In genomic region chr17:86336652-86337073, GRCm38 (mm10) we compare ENCODE assay signal across 8 mouse cellular contexts.
A peak's percentile ranks its signal among the peaks of the same experiment; 100 is the strongest.
DNase-seq lines count a peak whose midpoint lies in the region; ATAC-seq and TF ChIP-seq lines count a peak whose summit lies in the region.

No protein-coding gene starts in this region.

- intact Hi-C loops in heart, adult 2 months (cut with DNase I): no loop called here
- intact Hi-C loops in heart, postnatal 10 days (cut with DNase I): no loop called here

- no peak for TF ChIP-seq POLR2A in heart, adult 2 months (IDR thresholded peaks at IDR 0.05; ENCODE audit: insufficient read depth, low read depth, low read length)

- peaks cover 3% of the 10 kb centered on the region for H3K79me2 ChIP-seq in heart, adult 2 months (replicated peaks; ENCODE audit: control insufficient read depth, insufficient read depth, low read length)

- no peak for ATAC-seq in kidney, postnatal 0 days (replicated peaks; ENCODE audit: low FRiP score, low read depth)

- no peaks in the 10 kb centered on the region for H3K27me3 ChIP-seq in heart, adult 2 months (ENCODE audit: control insufficient read depth, insufficient read depth, low read length)
- no peaks in the 10 kb centered on the region for H3K27me3 ChIP-seq in kidney, postnatal 0 days (ENCODE audit: insufficient read depth, low read length)

- no peak overlapping the region for H3K4me3 ChIP-seq in heart, adult 2 months
- H3K4me3 ChIP-seq in kidney, postnatal 0 days (replicated peaks; ENCODE audit: low read depth, low read length): no peak overlapping the region

- DNase-seq in heart, adult 2 months: peak in 1 of 2 experiments; percentile 44
- no peak for DNase-seq in heart, postnatal 10 days
- DNase-seq in CD8-positive naive resting alpha-beta T cell, adult 2 months (ENCODE audit: low read depth in 2 of 2, low spot score in 2 of 2): peak; percentile 15 to 18
- peak; percentile 52 for DNase-seq in kidney, postnatal 0 days (ENCODE audit: low spot score)
- peak; percentile 26 to 55 for DNase-seq in natural killer cell, adult 2 months (ENCODE audit: low spot score in 2 of 2)
- no peak for DNase-seq in urinary bladder, postnatal 10 days (ENCODE audit: low spot score)
- no peak for DNase-seq in gastrocnemius, adult 8-10 months (ENCODE audit: low spot score in 2 of 2)
- DNase-seq in gastrocnemius, adult 18-20 months (ENCODE audit: low spot score): no peak

- peaks cover 17% of the 10 kb centered on the region for H3K4me1 ChIP-seq in heart, adult 2 months (ENCODE audit: control insufficient read depth, insufficient read depth, low read length)
- peaks cover 10% of the 10 kb centered on the region; the same call in 1 of the 2 replicates for H3K4me1 ChIP-seq in kidney, postnatal 0 days (replicated peaks; ENCODE audit: insufficient read depth, low read length)

- H3K36me3 ChIP-seq in heart, adult 2 months (ENCODE audit: control insufficient read depth, insufficient read depth, low read length): no peaks in the 10 kb centered on the region
- H3K36me3 ChIP-seq in kidney, postnatal 0 days (ENCODE audit: insufficient read depth, low read length): no peaks in the 10 kb centered on the region

- no peak for TF ChIP-seq CTCF in heart, adult 2 months (IDR thresholded peaks at IDR 0.05)
- no peak for TF ChIP-seq CTCF in kidney, postnatal 0 days (IDR thresholded peaks at IDR 0.05; ENCODE audit: low read depth)

- WGBS in heart, adult 2 months: 45% methylated on average over 4 of the region's 4 CpGs
- WGBS in kidney, postnatal 0 days: 31% methylated on average over 4 of the region's 4 CpGs

- no peak overlapping the region for H3K9ac ChIP-seq in heart, adult 2 months (ENCODE audit: low read depth, low read length)
- no peak overlapping the region for H3K9ac ChIP-seq in kidney, postnatal 0 days (ENCODE audit: low read depth, low read length)

- H3K9me3 ChIP-seq in kidney, postnatal 0 days (replicated peaks; ENCODE audit: low read length): no peaks in the 10 kb centered on the region

- H3K4me2 ChIP-seq in kidney, postnatal 0 days (ENCODE audit: low read length): no peak overlapping the region

- TF ChIP-seq EP300 in heart, adult 2 months (IDR thresholded peaks at IDR 0.05; ENCODE audit: insufficient read depth, low read depth, low read length): no peak

- H3K27ac ChIP-seq in heart, adult 2 months: peak overlapping the region; percentile 48
- H3K27ac ChIP-seq in kidney, postnatal 0 days: no peak overlapping the region

Comparison
In these comparisons a context has a peak if more than half of its experiments do, and no peak if none do; other contexts are left out.
1. DNase-seq: peak in CD8-positive naive resting alpha-beta T cell, adult 2 months (2 of 2), kidney, postnatal 0 days (single experiment) and natural killer cell, adult 2 months (2 of 2); none in heart, postnatal 10 days (0 of 2), urinary bladder, postnatal 10 days (single experiment), gastrocnemius, adult 8-10 months (0 of 2) and gastrocnemius, adult 18-20 months (single experiment).